Comparison of ENCODE assay signal across 22 mouse cellular contexts in the genomic region with DNA sequence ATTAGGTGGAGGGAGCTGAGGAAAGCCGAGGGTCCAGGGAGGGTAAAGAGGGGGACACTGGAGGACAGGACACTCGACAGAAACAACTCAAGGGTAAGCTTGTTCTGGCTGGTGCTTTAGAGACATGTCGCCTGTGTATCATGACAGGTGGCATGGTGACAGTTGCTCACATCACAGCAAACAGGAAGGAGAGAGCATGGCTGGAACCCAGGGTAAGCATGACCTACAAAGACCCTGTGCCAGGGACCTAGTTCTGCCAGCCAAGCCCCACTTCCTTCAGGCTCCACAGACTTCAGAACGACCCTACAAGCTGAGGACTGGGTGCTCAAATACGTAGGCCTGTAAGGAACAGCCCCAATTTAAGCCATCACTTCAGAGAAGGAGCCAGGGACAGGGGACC. TPM values are rescaled to one million over a fixed set of nuclear protein-coding genes. Genes with fewer than 3 reads are reported as not detected.
DNase-seq lines count a peak whose midpoint lies in the region; ATAC-seq and TF ChIP-seq lines count a peak whose summit lies in the region.
"Had no signal": no experiment of that assay in that cellular context is flagged by ENCODE, and none has a peak within 500 bp of the region (broad histone marks: within the 10 kb centered on the region; RNA-seq: fewer than 3 reads in every experiment).

No protein-coding gene starts in this region.

- WGBS in hindbrain, embryonic 12.5 days = 74% methylated on average over 5 of the region's 5 CpGs
- 80% methylated on average over 5 of the region's 5 CpGs for whole genome bisulfite sequencing in hindbrain, embryonic 14.5 days
- WGBS in kidney, embryonic 16.5 days = 74% methylated on average over 5 of the region's 5 CpGs

- H3K9me3 ChIP-seq in hindbrain, embryonic 12.5 days (replicated peaks) = no peaks in the 10 kb centered on the region
- no peaks in the 10 kb centered on the region for H3K9me3 ChIP-seq in hindbrain, embryonic 14.5 days (ENCODE audit: control insufficient read depth, low read length)
- no peaks in the 10 kb centered on the region for H3K9me3 ChIP-seq in kidney, embryonic 16.5 days (ENCODE audit: low read length)
- H3K9me3 ChIP-seq: embryonic facial prominence, embryonic 13.5 days; limb, embryonic 10.5 days; lung, embryonic 15.5 days had no signal

- H3K27me3 ChIP-seq in hindbrain, embryonic 12.5 days = no peaks in the 10 kb centered on the region
- H3K27me3 ChIP-seq in hindbrain, embryonic 14.5 days (ENCODE audit: control insufficient read depth, insufficient read depth, low read length) = no peaks in the 10 kb centered on the region
- H3K27me3 ChIP-seq in testis, adult 2 months (ENCODE audit: control insufficient read depth, insufficient read depth, low read length) = no peaks in the 10 kb centered on the region
- H3K27me3 ChIP-seq in kidney, embryonic 16.5 days (ENCODE audit: insufficient read depth, low read length) = no peaks in the 10 kb centered on the region
- H3K27me3 ChIP-seq: embryonic facial prominence, embryonic 13.5 days; lung, embryonic 15.5 days had no signal

- no peak overlapping the region for H3K4me3 ChIP-seq in hindbrain, embryonic 12.5 days
- no peak overlapping the region for H3K4me3 ChIP-seq in hindbrain, embryonic 14.5 days (replicated peaks; ENCODE audit: low read length)
- H3K4me3 ChIP-seq in testis, adult 2 months (ENCODE audit: control insufficient read depth, low read depth, low read length) = peak overlapping the region; percentile 46
- H3K4me3 ChIP-seq in kidney, embryonic 16.5 days (ENCODE audit: low read length) = no peak overlapping the region
- H3K4me3 ChIP-seq: embryonic facial prominence, embryonic 13.5 days; left cerebral cortex, adult 2 months; limb, embryonic 10.5 days; lung, embryonic 15.5 days had no signal

- H3K27ac ChIP-seq in hindbrain, embryonic 12.5 days = peak overlapping the region; percentile 76; the same call in 1 of the 2 replicates
- H3K27ac ChIP-seq in hindbrain, embryonic 14.5 days = no peak overlapping the region; the same call in 1 of the 2 replicates
- no peak overlapping the region for H3K27ac ChIP-seq in testis, adult 2 months (ENCODE audit: control insufficient read depth, insufficient read depth, low read depth, low read length)
- H3K27ac ChIP-seq in kidney, embryonic 16.5 days (ENCODE audit: low read length) = no peak overlapping the region
- H3K27ac ChIP-seq: embryonic facial prominence, embryonic 13.5 days; left cerebral cortex, adult 2 months; lung, embryonic 15.5 days had no signal

- DNase-seq in hindbrain, embryonic 14.5 days (ENCODE audit: low spot score) = no peak
- no peak for DNase-seq in testis, postnatal 14 days (ENCODE audit: low spot score)
- peak; percentile 90 for DNase-seq in thymus, postnatal 0 days (ENCODE audit: low spot score)
- no peak for DNase-seq in spleen, postnatal 10 days (ENCODE audit: low spot score in 2 of 2)
- DNase-seq: adrenal gland, postnatal 25 days; cerebellum, adult 9-10 months; gastrocnemius, postnatal 36 days; heart, postnatal 36 days; kidney, postnatal 14 days; right cerebral cortex, adult 18-20 months had no signal

- H3K9ac ChIP-seq in hindbrain, embryonic 12.5 days = no peak overlapping the region
- no peak overlapping the region for H3K9ac ChIP-seq in hindbrain, embryonic 14.5 days
- no peak overlapping the region for H3K9ac ChIP-seq in kidney, embryonic 16.5 days (replicated peaks; ENCODE audit: low read length)
- H3K9ac ChIP-seq: embryonic facial prominence, embryonic 13.5 days; lung, embryonic 15.5 days had no signal

- no peak for TF ChIP-seq CTCF in testis, adult 2 months (IDR thresholded peaks at IDR 0.05; ENCODE audit: control insufficient read depth, insufficient read depth, insufficient replicate concordance, low read depth, low read length)

- H3K4me1 ChIP-seq in hindbrain, embryonic 12.5 days = peaks cover 23% of the 10 kb centered on the region
- peaks cover 14% of the 10 kb centered on the region for H3K4me1 ChIP-seq in hindbrain, embryonic 14.5 days (replicated peaks; ENCODE audit: control insufficient read depth, insufficient read depth, low read length)
- H3K4me1 ChIP-seq in testis, adult 2 months (ENCODE audit: control insufficient read depth, insufficient read depth, low read length) = peaks cover 15% of the 10 kb centered on the region
- H3K4me1 ChIP-seq in kidney, embryonic 16.5 days (ENCODE audit: insufficient read depth, low read length) = 0 out of 2 replicates have a peak, but pooled peaks cover 6% of the 10 kb centered on the region
- H3K4me1 ChIP-seq: lung, embryonic 15.5 days had no signal

- TF ChIP-seq POLR2A in testis, adult 2 months (IDR thresholded peaks at IDR 0.05; ENCODE audit: control insufficient read depth, low read depth, low read length) = no peak

- ATAC-seq in hindbrain, embryonic 12.5 days (ENCODE audit: low FRiP score) = no peak
- ATAC-seq in hindbrain, embryonic 14.5 days (ENCODE audit: low FRiP score) = no peak
- ATAC-seq in kidney, embryonic 16.5 days (ENCODE audit: low FRiP score, low TSS enrichment) = no peak
- ATAC-seq: intestine, postnatal 0 days had no signal

- no peak overlapping the region for H3K4me2 ChIP-seq in hindbrain, embryonic 12.5 days (replicated peaks)
- H3K4me2 ChIP-seq in hindbrain, embryonic 14.5 days (replicated peaks) = no peak overlapping the region
- H3K4me2 ChIP-seq in kidney, embryonic 16.5 days (replicated peaks; ENCODE audit: low read depth, low read length) = no peak overlapping the region
- H3K4me2 ChIP-seq: embryonic facial prominence, embryonic 13.5 days; heart, embryonic 11.5 days; liver, embryonic 11.5 days; lung, embryonic 15.5 days had no signal

- H3K36me3 ChIP-seq in hindbrain, embryonic 12.5 days = no peaks in the 10 kb centered on the region
- no peaks in the 10 kb centered on the region for H3K36me3 ChIP-seq in hindbrain, embryonic 14.5 days (replicated peaks; ENCODE audit: control insufficient read depth, insufficient read depth)
- H3K36me3 ChIP-seq in testis, adult 2 months (ENCODE audit: control insufficient read depth, insufficient read depth, low read length) = no peaks in the 10 kb centered on the region
- no peaks in the 10 kb centered on the region for H3K36me3 ChIP-seq in kidney, embryonic 16.5 days (ENCODE audit: insufficient read depth, low read length)
- H3K36me3 ChIP-seq: embryonic facial prominence, embryonic 13.5 days; limb, embryonic 10.5 days; lung, embryonic 15.5 days had no signal

RNA-seq across cellular contexts. Expression of a gene that starts 2.1 kb away (rescaled TPM):
- polyA plus RNA-seq in hindbrain, embryonic 12.5 days (2016; fragmentation: Nextera tagmentation; extraction: Ambion mirVana) = 0.23 TPM in 1 of 2 replicates, not detected in the other
- polyA plus RNA-seq in hindbrain, embryonic 14.5 days (2014; fragmentation: Nextera tagmentation; extraction: Ambion mirVana) = not detected in 2 replicates
- 11.7 and 23.8 TPM in 2 replicates for polyA plus RNA-seq in testis, adult 2 months (2012; rRNA removed)
- 0.17 TPM in 1 of 2 replicates, not detected in the other for polyA plus RNA-seq in thymus, postnatal 0 days (2015; fragmentation: Nextera tagmentation; extraction: Ambion mirVana)
- 0.12 TPM in 1 of 2 replicates, not detected in the other for polyA plus RNA-seq in kidney, embryonic 16.5 days (2015; fragmentation: Nextera tagmentation; extraction: Ambion mirVana)
- polyA plus RNA-seq: embryonic facial prominence, embryonic 13.5 days; heart, embryonic 11.5 days; liver, embryonic 11.5 days had no signal

RNA-seq across cellular contexts. Expression of a gene that starts 2.2 kb away (rescaled TPM):
- polyA plus RNA-seq in hindbrain, embryonic 12.5 days (2016; fragmentation: Nextera tagmentation; extraction: Ambion mirVana) = not detected in 2 replicates
- not detected in 2 replicates for polyA plus RNA-seq in hindbrain, embryonic 14.5 days (2014; fragmentation: Nextera tagmentation; extraction: Ambion mirVana)
- polyA plus RNA-seq in testis, adult 2 months (2012; rRNA removed) = 140 and 142 TPM in 2 replicates
- 0.08 TPM in 1 of 2 replicates, not detected in the other for polyA plus RNA-seq in thymus, postnatal 0 days (2015; fragmentation: Nextera tagmentation; extraction: Ambion mirVana)
- not detected in 2 replicates for polyA plus RNA-seq in kidney, embryonic 16.5 days (2015; fragmentation: Nextera tagmentation; extraction: Ambion mirVana)
- polyA plus RNA-seq: cortical plate, adult 2 months; embryonic facial prominence, embryonic 13.5 days; heart, embryonic 11.5 days; intestine, postnatal 0 days; limb, embryonic 10.5 days; liver, embryonic 11.5 days; lung, embryonic 15.5 days; small intestine, adult 2 months had no signal

Comparison
In these comparisons a context has a peak if more than half of its experiments do, and no peak if none do; other contexts are left out.
1. RNA of a gene that starts 2.1 kb away (polyA plus RNA-seq): 11.7 to 23.8 TPM in testis, adult 2 months; 0.23 TPM in hindbrain, embryonic 12.5 days, 0.12 TPM in kidney, embryonic 16.5 days, not detected in hindbrain, embryonic 14.5 days and 0.17 TPM in thymus, postnatal 0 days; every median in the first group is over 10 times any median in the second.
2. RNA of a gene that starts 2.2 kb away (polyA plus RNA-seq): 140 to 142 TPM in testis, adult 2 months; 0.08 TPM in thymus, postnatal 0 days, not detected in hindbrain, embryonic 12.5 days, not detected in hindbrain, embryonic 14.5 days and not detected in kidney, embryonic 16.5 days; every median in the first group is over 100 times any median in the second.